Mouse (Mus musculus): ENCODE results near the gene Zfp536. TPM values are rescaled to one million over a fixed set of nuclear protein-coding genes. Genes with fewer than 3 reads are reported as not detected.

The Zfp536 gene
- polyA plus RNA-seq, 1 experiment, result 0.81 TPM

- Histone ChIP-seq H3K4me3 (ENCODE audit: low read depth, low read length) (no peak overlapping the region), H3K36me3 (ENCODE audit: control insufficient read depth, insufficient read depth, low read length) (no peaks in the 10 kb centered on the region), H3K27me3 (ENCODE audit: control insufficient read depth, insufficient read depth, low read length) (no peaks in the 10 kb centered on the region), H3K4me1 (ENCODE audit: control insufficient read depth, insufficient read depth, insufficient read length, low read length) (no peaks in the 10 kb centered on the region), H3K27ac (ENCODE audit: insufficient read depth, low read depth, low read length) (no peak overlapping the region)
- WGBS, result 82% methylated on average over 1 of the region's 1 CpGs
- TF ChIP-seq POLR2A (IDR thresholded peaks at IDR 0.05; ENCODE audit: low read depth, low read length), result no peak
- TF ChIP-seq CTCF (IDR thresholded peaks at IDR 0.05; ENCODE audit: extremely low read depth, insufficient read length, insufficient replicate concordance, low read depth, low read length), result no peak
These were observed 216.6 kb downstream of the Zfp536 start for GRCm38 (mm10) chr7:37556811-37557210.

- WGBS, result 71% methylated on average over 5 of the region's 5 CpGs
- TF ChIP-seq POLR2A (IDR thresholded peaks at IDR 0.05; ENCODE audit: low read depth, low read length) (no peak), CTCF (IDR thresholded peaks at IDR 0.05; ENCODE audit: extremely low read depth, insufficient read length, insufficient replicate concordance, low read depth, low read length) (no peak)
- H3K27me3 ChIP-seq (ENCODE audit: control insufficient read depth, insufficient read depth, low read length), result no peaks in the 10 kb centered on the region
- H3K4me3 ChIP-seq (ENCODE audit: low read depth, low read length), result no peak overlapping the region
- H3K4me1 ChIP-seq (ENCODE audit: control insufficient read depth, insufficient read depth, insufficient read length, low read length), result no peaks in the 10 kb centered on the region
- no peak overlapping the region for H3K27ac ChIP-seq (ENCODE audit: insufficient read depth, low read depth, low read length)
- no peaks in the 10 kb centered on the region for H3K36me3 ChIP-seq (ENCODE audit: control insufficient read depth, insufficient read depth, low read length)
These were observed 219.0 kb downstream of the Zfp536 start for GRCm38 (mm10) chr7:37554405-37554804.

DNA sequence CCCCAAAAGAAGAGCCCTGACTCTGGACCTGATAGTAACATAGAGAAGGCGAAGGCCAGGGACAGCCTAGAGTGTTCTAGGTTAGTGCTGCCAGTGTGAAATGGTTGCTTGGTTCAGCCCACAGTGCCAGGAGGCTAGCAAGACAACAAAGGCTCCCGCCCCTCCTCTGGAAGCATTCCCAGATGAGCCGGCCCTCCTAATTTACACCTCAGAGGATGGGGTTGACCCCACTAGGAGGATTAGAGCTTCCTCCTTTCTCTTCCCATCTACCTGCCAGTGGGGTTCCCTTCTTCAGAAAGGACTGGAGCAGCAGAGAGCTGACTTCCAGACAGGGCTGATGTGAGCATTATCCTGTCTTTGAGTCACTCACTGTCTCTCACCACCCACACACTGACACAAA, 219.8 kb downstream of the Zfp536 start:
- Histone ChIP-seq H3K4me3 (ENCODE audit: low read depth, low read length) (no peak overlapping the region), H3K27me3 (ENCODE audit: control insufficient read depth, insufficient read depth, low read length) (no peaks in the 10 kb centered on the region), H3K4me1 (ENCODE audit: control insufficient read depth, insufficient read depth, insufficient read length, low read length) (no peaks in the 10 kb centered on the region), H3K27ac (ENCODE audit: insufficient read depth, low read depth, low read length) (no peak overlapping the region), H3K36me3 (ENCODE audit: control insufficient read depth, insufficient read depth, low read length) (no peaks in the 10 kb centered on the region)
- 65% methylated on average over 3 of the region's 3 CpGs for WGBS
- TF ChIP-seq POLR2A (IDR thresholded peaks at IDR 0.05; ENCODE audit: low read depth, low read length) (no peak), CTCF (IDR thresholded peaks at IDR 0.05; ENCODE audit: extremely low read depth, insufficient read length, insufficient replicate concordance, low read depth, low read length) (no peak)

DNA sequence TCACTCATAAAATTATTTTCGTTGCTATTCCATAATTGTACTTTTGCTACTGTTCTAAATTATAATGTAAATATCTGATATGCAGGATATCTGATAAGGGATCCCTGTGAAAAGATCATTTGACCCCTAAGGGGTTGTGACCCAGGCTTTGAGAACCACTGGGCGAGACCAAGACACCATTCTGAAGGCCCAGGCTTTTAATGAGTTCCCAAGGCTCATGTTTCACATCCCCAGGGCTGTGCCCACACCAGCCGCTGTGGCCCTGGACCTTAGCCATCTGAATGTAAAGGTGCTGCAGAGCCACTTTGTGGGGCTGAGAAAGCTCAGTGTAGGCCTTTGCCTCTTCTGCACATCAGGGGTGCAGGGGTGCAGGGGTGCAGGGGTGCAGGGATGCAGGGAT, 221.1 kb downstream of the Zfp536 start:
- WGBS, result 75% methylated on average over 3 of the region's 3 CpGs
- Histone ChIP-seq H3K4me3 (ENCODE audit: low read depth, low read length) (no peak overlapping the region), H3K4me1 (ENCODE audit: control insufficient read depth, insufficient read depth, insufficient read length, low read length) (no peaks in the 10 kb centered on the region), H3K27ac (ENCODE audit: insufficient read depth, low read depth, low read length) (no peak overlapping the region), H3K36me3 (ENCODE audit: control insufficient read depth, insufficient read depth, low read length) (no peaks in the 10 kb centered on the region), H3K27me3 (ENCODE audit: control insufficient read depth, insufficient read depth, low read length) (no peaks in the 10 kb centered on the region)
- TF ChIP-seq CTCF (IDR thresholded peaks at IDR 0.05; ENCODE audit: extremely low read depth, insufficient read length, insufficient replicate concordance, low read depth, low read length) (no peak), POLR2A (IDR thresholded peaks at IDR 0.05; ENCODE audit: low read depth, low read length) (no peak)

DNA sequence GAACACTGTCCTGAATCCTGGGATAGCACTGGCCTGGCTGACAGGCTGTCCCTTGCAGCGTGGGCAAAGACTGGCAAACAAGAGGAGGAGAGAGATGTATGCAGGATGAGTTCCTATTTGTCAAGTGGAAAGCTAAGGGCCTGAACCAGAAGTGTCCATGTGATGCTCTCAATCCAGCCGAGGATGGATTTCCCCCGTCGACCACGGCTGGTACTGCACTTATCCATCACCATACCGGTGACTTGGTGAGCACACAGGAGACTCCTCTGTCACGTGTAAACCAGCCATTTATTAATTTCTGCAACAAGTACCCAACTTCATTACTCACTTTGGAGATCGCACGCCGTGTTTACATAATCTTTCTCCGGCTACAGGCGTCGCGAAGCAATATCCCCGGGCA, 224.6 kb downstream of the Zfp536 start:
- Histone ChIP-seq H3K4me3 (ENCODE audit: low read depth, low read length) (no peak overlapping the region), H3K27ac (ENCODE audit: insufficient read depth, low read depth, low read length) (no peak overlapping the region), H3K27me3 (ENCODE audit: control insufficient read depth, insufficient read depth, low read length) (no peaks in the 10 kb centered on the region), H3K4me1 (ENCODE audit: control insufficient read depth, insufficient read depth, insufficient read length, low read length) (no peaks in the 10 kb centered on the region), H3K36me3 (ENCODE audit: control insufficient read depth, insufficient read depth, low read length) (no peaks in the 10 kb centered on the region)
- WGBS, result 50% methylated on average over 15 of the region's 15 CpGs
- TF ChIP-seq POLR2A (IDR thresholded peaks at IDR 0.05; ENCODE audit: low read depth, low read length) (no peak), CTCF (IDR thresholded peaks at IDR 0.05; ENCODE audit: extremely low read depth, insufficient read length, insufficient replicate concordance, low read depth, low read length) (no peak)

DNA sequence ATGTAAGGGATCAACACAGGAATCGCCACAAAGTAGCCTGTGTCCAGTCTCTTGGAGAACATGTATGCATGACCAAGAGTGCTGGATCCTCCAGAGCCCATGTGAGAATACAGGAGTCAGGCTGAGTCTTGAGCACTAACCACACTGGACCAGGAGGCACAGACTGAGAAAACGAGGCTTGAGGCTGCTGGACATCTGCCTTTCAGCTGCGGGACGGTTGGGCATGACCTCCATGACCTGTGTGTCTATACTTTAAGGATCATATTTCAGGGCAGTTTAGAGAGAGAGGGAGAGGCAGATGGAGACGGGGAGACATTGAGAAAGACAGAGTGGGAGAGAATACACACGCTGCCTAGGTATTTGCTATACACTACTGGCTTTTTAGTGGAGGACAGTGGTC, 229.4 kb downstream of the Zfp536 start:
- H3K4me1 ChIP-seq (ENCODE audit: control insufficient read depth, insufficient read depth, insufficient read length, low read length), result no peaks in the 10 kb centered on the region
- no peak overlapping the region for H3K4me3 ChIP-seq (ENCODE audit: low read depth, low read length)
- H3K27me3 ChIP-seq (ENCODE audit: control insufficient read depth, insufficient read depth, low read length), result no peaks in the 10 kb centered on the region
- TF ChIP-seq CTCF (IDR thresholded peaks at IDR 0.05; ENCODE audit: extremely low read depth, insufficient read length, insufficient replicate concordance, low read depth, low read length) (no peak), POLR2A (IDR thresholded peaks at IDR 0.05; ENCODE audit: low read depth, low read length) (no peak)
- whole genome bisulfite sequencing, result 33% methylated on average over 6 of the region's 6 CpGs
- H3K36me3 ChIP-seq (ENCODE audit: control insufficient read depth, insufficient read depth, low read length), result no peaks in the 10 kb centered on the region
- H3K27ac ChIP-seq (ENCODE audit: insufficient read depth, low read depth, low read length), result no peak overlapping the region

DNA sequence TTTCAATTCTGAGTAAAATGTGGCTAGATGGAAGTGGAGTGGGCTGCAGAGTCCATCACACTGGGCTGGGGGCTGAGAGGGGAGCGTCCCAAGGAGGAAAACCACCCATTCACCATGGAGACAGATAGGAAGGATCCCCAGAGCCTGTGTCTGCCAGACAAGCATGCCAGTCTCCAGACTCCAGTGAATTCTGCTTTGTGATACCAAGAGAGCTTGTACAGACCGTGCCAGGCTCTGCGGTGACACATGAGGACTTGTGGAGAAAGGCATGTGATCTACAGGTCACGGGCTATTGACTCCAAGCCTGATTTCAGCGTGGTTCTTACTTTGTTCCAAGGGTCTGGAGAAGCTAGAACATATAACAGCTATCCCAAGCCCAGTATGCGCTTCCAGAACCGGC, 230.5 kb downstream of the Zfp536 start:
- TF ChIP-seq CTCF (IDR thresholded peaks at IDR 0.05; ENCODE audit: extremely low read depth, insufficient read length, insufficient replicate concordance, low read depth, low read length) (no peak), POLR2A (IDR thresholded peaks at IDR 0.05; ENCODE audit: low read depth, low read length) (no peak)
- no peak overlapping the region for H3K4me3 ChIP-seq (ENCODE audit: low read depth, low read length)
- WGBS, result 81% methylated on average over 7 of the region's 7 CpGs
- H3K4me1 ChIP-seq (ENCODE audit: control insufficient read depth, insufficient read depth, insufficient read length, low read length), result no peaks in the 10 kb centered on the region
- H3K27me3 ChIP-seq (ENCODE audit: control insufficient read depth, insufficient read depth, low read length), result no peaks in the 10 kb centered on the region
- H3K27ac ChIP-seq (ENCODE audit: insufficient read depth, low read depth, low read length), result no peak overlapping the region
- H3K36me3 ChIP-seq (ENCODE audit: control insufficient read depth, insufficient read depth, low read length), result no peaks in the 10 kb centered on the region

GRCm38 (mm10) chr7:37531166-37531565, 242.3 kb downstream of the Zfp536 start:
- WGBS, result 78% methylated on average over 2 of the region's 2 CpGs
- no peaks in the 10 kb centered on the region for H3K36me3 ChIP-seq (ENCODE audit: control insufficient read depth, insufficient read depth, low read length)
- TF ChIP-seq POLR2A (IDR thresholded peaks at IDR 0.05; ENCODE audit: low read depth, low read length) (no peak), CTCF (IDR thresholded peaks at IDR 0.05; ENCODE audit: extremely low read depth, insufficient read length, insufficient replicate concordance, low read depth, low read length) (no peak)
- H3K4me3 ChIP-seq (ENCODE audit: low read depth, low read length), result no peak overlapping the region
- no peaks in the 10 kb centered on the region for H3K4me1 ChIP-seq (ENCODE audit: control insufficient read depth, insufficient read depth, insufficient read length, low read length)
- H3K27me3 ChIP-seq (ENCODE audit: control insufficient read depth, insufficient read depth, low read length), result no peaks in the 10 kb centered on the region
- no peak overlapping the region for H3K27ac ChIP-seq (ENCODE audit: insufficient read depth, low read depth, low read length)
